Mouse (Mus musculus): ENCODE measurements around the gene Ube4a. TPM values are rescaled to one million over a fixed set of nuclear protein-coding genes. Genes with fewer than 3 reads are reported as not detected.

Gene Ube4a
- polyA plus RNA-seq, 1 experiment from 2014 or later, result 14.3 TPM

DNA sequence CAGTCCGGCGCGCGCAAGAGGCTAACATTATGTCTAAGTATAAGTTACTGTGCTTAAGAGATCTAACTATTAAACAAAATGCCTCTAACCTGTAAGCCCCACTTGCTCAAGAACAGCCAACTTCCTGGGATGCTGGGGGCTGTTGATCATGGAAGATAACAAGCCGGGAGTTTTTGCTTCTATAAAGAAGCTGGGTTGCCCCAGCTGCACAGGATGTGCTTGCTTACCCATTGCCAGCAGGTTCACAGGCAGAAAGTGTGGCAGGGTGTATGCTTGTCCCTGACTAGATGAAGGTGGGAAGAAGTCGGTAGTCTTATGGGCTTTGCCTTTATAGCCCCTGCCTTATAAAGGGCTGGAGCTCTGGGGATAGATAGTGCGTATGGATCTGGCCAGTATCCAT is 31.2 kb upstream of the Ube4a start:
- no peaks in the 10 kb centered on the region for H3K4me1 ChIP-seq (replicated peaks; ENCODE audit: control insufficient read depth, insufficient read depth)
- no peaks in the 10 kb centered on the region for H3K36me3 ChIP-seq (ENCODE audit: control insufficient read depth, insufficient read depth, low read length)
- TF ChIP-seq CTCF (IDR thresholded peaks at IDR 0.05; ENCODE audit: low read depth) (no peak), EP300 (optimal IDR thresholded peaks at IDR 0.05) (no peak)
- no peak overlapping the region for H3K9ac ChIP-seq (ENCODE audit: low read length)
- H3K27me3 ChIP-seq (ENCODE audit: control insufficient read depth, insufficient read depth, low read length), result no peaks in the 10 kb centered on the region
- no peak overlapping the region for H3K27ac ChIP-seq (replicated peaks)
- ATAC-seq (ENCODE audit: low FRiP score, low TSS enrichment) (no peak), DNase-seq (ENCODE audit: low spot score) (no peak)
- WGBS, result 93% methylated on average over 7 of the region's 7 CpGs
- H3K4me3 ChIP-seq (ENCODE audit: low read depth, low read length), result no peak overlapping the region
- H3K9me3 ChIP-seq (ENCODE audit: control insufficient read depth, low read length), result no peaks in the 10 kb centered on the region
- no peak overlapping the region for H3K4me2 ChIP-seq (replicated peaks; ENCODE audit: low read depth)

DNA sequence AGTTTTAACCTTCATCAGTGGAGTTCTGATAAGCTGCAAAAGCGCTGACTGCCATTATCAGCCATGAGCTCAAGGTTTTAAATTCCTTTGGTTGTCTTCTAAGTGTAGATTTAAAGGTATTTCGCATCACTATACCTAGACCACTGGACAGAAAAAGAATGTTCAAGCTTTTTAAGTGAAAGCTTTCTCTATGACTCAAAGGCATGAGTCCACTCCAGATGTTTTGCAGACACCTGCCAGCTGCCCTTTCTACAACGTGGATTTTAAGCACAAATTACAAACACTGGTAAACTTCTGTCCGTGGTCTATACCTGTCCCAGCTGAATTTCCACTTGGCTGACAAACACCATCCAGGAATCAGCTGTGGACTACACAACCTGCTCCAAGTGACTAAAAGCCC is 29.6 kb upstream of the Ube4a start:
- Histone ChIP-seq H3K9ac (ENCODE audit: low read length) (no peak overlapping the region), H3K4me1 (replicated peaks; ENCODE audit: control insufficient read depth, insufficient read depth) (no peaks in the 10 kb centered on the region), H3K36me3 (ENCODE audit: control insufficient read depth, insufficient read depth, low read length) (no peaks in the 10 kb centered on the region), H3K9me3 (ENCODE audit: control insufficient read depth, low read length) (no peaks in the 10 kb centered on the region), H3K27ac (replicated peaks) (no peak overlapping the region), H3K4me2 (replicated peaks; ENCODE audit: low read depth) (no peak overlapping the region), H3K4me3 (ENCODE audit: low read depth, low read length) (no peak overlapping the region), H3K27me3 (ENCODE audit: control insufficient read depth, insufficient read depth, low read length) (no peaks in the 10 kb centered on the region)
- DNase-seq (ENCODE audit: low spot score), result no peak
- 55% methylated on average over 4 of the region's 4 CpGs for WGBS
- no peak for ATAC-seq (ENCODE audit: low FRiP score, low TSS enrichment)
- TF ChIP-seq EP300 (optimal IDR thresholded peaks at IDR 0.05) (no peak), CTCF (IDR thresholded peaks at IDR 0.05; ENCODE audit: low read depth) (no peak)

DNA sequence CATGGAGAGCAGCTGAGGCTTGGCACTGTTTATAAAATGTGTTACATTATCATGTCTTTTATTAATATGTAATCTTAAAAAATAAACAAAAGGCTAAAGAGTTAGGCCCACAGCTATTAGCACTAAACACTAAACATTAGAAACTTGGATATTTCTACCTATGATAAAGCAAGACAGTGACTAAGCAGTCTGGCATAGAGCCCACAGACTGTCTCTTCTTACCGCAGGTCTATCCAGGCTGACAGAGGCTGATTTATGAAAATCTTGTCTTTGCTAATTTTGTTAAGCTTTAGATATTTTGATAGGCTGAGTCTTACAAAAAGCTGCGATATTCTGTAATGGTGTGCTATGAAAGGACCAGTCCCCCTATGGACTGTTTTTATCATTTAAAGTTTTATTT is 27.9 kb upstream of the Ube4a start:
- no peaks in the 10 kb centered on the region for H3K36me3 ChIP-seq (ENCODE audit: control insufficient read depth, insufficient read depth, low read length)
- H3K27me3 ChIP-seq (ENCODE audit: control insufficient read depth, insufficient read depth, low read length), result no peaks in the 10 kb centered on the region
- H3K27ac ChIP-seq (replicated peaks), result no peak overlapping the region
- ATAC-seq (ENCODE audit: low FRiP score, low TSS enrichment), result no peak
- WGBS, result 61% methylated on average over 2 of the region's 2 CpGs
- H3K9ac ChIP-seq (ENCODE audit: low read length), result no peak overlapping the region
- H3K4me3 ChIP-seq (ENCODE audit: low read depth, low read length), result no peak overlapping the region
- H3K9me3 ChIP-seq (ENCODE audit: control insufficient read depth, low read length), result no peaks in the 10 kb centered on the region
- no peak for TF ChIP-seq CTCF (IDR thresholded peaks at IDR 0.05; ENCODE audit: low read depth)
- no peak for TF ChIP-seq EP300 (optimal IDR thresholded peaks at IDR 0.05)
- no peaks in the 10 kb centered on the region for H3K4me1 ChIP-seq (replicated peaks; ENCODE audit: control insufficient read depth, insufficient read depth)
- DNase-seq (ENCODE audit: low spot score), result no peak
- H3K4me2 ChIP-seq (replicated peaks; ENCODE audit: low read depth), result no peak overlapping the region

DNA sequence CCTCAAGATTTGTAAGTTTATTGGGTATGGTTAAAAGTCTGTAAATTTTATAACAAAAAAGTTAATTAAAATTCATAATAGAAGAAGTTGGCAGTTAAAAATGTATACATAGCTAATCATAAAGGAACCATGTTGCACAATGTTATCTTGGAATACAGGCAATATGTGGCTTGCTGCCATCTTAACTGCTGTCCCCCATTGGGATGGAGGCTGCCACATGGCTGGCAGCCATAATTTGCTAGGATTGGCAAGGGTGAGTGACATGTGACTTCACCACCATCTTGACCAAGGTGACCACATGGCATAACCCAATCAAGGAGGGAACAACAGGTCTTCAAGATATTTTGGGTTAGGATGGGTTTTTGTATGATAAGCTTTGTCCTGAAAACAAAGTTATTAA is 26.9 kb upstream of the Ube4a start:
- Histone ChIP-seq H3K4me2 (replicated peaks; ENCODE audit: low read depth) (no peak overlapping the region), H3K27me3 (ENCODE audit: control insufficient read depth, insufficient read depth, low read length) (no peaks in the 10 kb centered on the region), H3K27ac (replicated peaks) (no peak overlapping the region), H3K4me3 (ENCODE audit: low read depth, low read length) (no peak overlapping the region), H3K4me1 (replicated peaks; ENCODE audit: control insufficient read depth, insufficient read depth) (no peaks in the 10 kb centered on the region), H3K36me3 (ENCODE audit: control insufficient read depth, insufficient read depth, low read length) (no peaks in the 10 kb centered on the region), H3K9ac (ENCODE audit: low read length) (no peak overlapping the region), H3K9me3 (ENCODE audit: control insufficient read depth, low read length) (no peaks in the 10 kb centered on the region)
- DNase-seq (ENCODE audit: low spot score) (no peak), ATAC-seq (ENCODE audit: low FRiP score, low TSS enrichment) (no peak)
- TF ChIP-seq EP300 (optimal IDR thresholded peaks at IDR 0.05), result no peak

DNA sequence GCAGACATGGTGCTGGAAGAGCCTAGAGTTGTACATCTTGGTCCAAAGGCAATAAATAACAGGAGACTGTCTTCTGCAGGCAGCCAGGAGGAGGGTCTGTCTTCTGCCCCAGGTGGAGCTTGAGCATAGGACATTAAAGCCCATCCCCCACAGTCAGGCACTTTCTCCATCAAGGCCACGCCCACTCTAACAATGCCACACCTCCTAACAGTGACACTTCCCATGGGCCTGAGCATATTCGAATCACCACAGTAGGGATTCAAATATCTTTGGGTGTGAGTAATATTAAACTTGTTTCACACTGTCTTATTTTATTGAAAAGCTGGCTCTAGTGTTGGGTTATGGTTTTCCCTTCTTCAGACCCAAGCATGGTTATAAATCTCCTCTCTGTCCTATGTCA is 26.4 kb upstream of the Ube4a start:
- Histone ChIP-seq H3K9me3 (ENCODE audit: control insufficient read depth, low read length) (no peaks in the 10 kb centered on the region), H3K4me3 (ENCODE audit: low read depth, low read length) (no peak overlapping the region), H3K36me3 (ENCODE audit: control insufficient read depth, insufficient read depth, low read length) (no peaks in the 10 kb centered on the region), H3K4me1 (replicated peaks; ENCODE audit: control insufficient read depth, insufficient read depth) (no peaks in the 10 kb centered on the region), H3K9ac (ENCODE audit: low read length) (no peak overlapping the region), H3K27ac (replicated peaks) (no peak overlapping the region), H3K27me3 (ENCODE audit: control insufficient read depth, insufficient read depth, low read length) (no peaks in the 10 kb centered on the region), H3K4me2 (replicated peaks; ENCODE audit: low read depth) (no peak overlapping the region)
- no peak for DNase-seq (ENCODE audit: low spot score)
- no peak for ATAC-seq (ENCODE audit: low FRiP score, low TSS enrichment)
- TF ChIP-seq EP300 (optimal IDR thresholded peaks at IDR 0.05) (no peak), CTCF (IDR thresholded peaks at IDR 0.05; ENCODE audit: low read depth) (no peak)
- WGBS, result 72% methylated on average over 2 of the region's 2 CpGs

DNA sequence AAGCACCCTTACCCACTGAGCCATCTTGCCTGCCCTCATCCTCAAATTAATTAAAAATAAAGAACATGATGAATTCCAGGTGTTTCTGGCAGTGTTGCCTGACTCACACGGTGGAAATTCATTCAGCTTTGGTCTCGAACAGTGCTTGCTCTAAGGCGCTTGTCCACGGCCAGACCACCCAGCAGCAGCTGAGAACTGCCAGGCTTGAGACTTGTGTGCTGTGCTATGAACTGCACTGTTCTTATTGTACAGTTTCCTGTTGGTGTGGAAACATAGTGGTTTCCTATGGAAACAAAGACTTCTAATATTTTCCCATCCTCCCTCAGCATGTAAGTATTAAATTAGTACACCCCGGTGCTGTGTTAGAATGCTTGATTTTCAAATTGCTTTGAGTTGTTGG is 21.6 kb upstream of the Ube4a start:
- H3K36me3 ChIP-seq (ENCODE audit: control insufficient read depth, insufficient read depth, low read length), result no peaks in the 10 kb centered on the region
- no peaks in the 10 kb centered on the region for H3K27me3 ChIP-seq (ENCODE audit: control insufficient read depth, insufficient read depth, low read length)
- DNase-seq (ENCODE audit: low spot score) (no peak), ATAC-seq (ENCODE audit: low FRiP score, low TSS enrichment) (no peak)
- H3K9ac ChIP-seq (ENCODE audit: low read length), result no peak overlapping the region
- no peak overlapping the region for H3K27ac ChIP-seq (replicated peaks)
- H3K4me2 ChIP-seq (replicated peaks; ENCODE audit: low read depth), result no peak overlapping the region
- no peaks in the 10 kb centered on the region for H3K9me3 ChIP-seq (ENCODE audit: control insufficient read depth, low read length)
- 41% methylated on average over 5 of the region's 5 CpGs for WGBS
- H3K4me3 ChIP-seq (ENCODE audit: low read depth, low read length), result no peak overlapping the region
- TF ChIP-seq CTCF (IDR thresholded peaks at IDR 0.05; ENCODE audit: low read depth), result no peak
- no peak for TF ChIP-seq EP300 (optimal IDR thresholded peaks at IDR 0.05)
- no peaks in the 10 kb centered on the region for H3K4me1 ChIP-seq (replicated peaks; ENCODE audit: control insufficient read depth, insufficient read depth)
